Mouse (Mus musculus): ENCODE results near the gene Nedd1. TPM values are rescaled to one million over a fixed set of nuclear protein-coding genes. Genes with fewer than 3 reads are reported as not detected.

Gene Nedd1
- total RNA-seq (2021): 1 to 10 TPM; 2.1 to 3.1 TPM

DNA sequence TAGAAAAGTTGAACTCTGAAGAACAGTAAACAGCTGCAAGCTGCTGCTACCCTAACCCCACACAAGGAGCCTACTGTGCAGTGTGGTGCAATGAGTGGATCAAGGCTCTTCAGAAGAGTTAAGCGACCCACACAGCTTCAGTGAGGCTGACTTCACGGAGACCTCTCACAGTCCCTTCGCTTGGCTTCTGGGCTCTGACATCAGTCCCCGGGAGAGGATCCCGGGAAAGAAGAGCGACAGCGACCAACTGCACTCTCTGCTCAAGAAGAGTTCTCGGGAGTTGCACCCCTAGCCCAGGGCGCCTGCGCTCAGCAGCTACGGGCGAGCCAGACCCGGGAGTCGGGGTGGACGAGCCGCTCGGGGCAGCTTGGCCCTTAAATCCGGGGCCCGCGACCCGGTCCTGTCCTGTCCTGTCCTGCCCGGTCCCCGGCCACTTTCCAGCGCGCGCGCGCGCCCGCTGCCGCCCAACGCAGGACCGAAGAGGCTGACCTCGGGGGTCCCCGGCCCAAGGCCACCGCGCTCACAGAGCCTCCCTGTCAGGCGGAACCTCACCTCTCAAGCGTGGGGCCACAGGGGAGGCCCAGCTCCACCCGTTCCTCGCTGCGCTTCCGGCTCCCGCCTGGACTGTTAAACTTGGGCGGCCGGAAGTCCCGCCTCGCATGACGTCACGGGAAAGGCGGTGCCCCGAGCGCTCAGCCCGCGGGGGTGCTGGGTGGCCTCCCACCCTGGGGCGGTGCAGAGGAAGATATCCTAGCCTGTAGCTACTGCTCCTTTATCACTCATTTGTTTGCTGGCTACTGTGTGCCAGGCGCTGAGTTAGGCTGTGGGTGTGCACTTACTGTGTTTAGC, at the start of gene Nedd1:
TSS of gene Nedd1 (minus strand) at position 650 of the 849 bp plus-strand sequence.
- DNase-seq: peak; percentile 90 to 91

- DNase-seq: no peak
Measured at GRCm38 (mm10) chr10:92754359-92754758, 32.1 kb upstream of the Nedd1 start.

- no peak for DNase-seq
Measured at GRCm38 (mm10) chr10:92730339-92730738, 8.1 kb upstream of the Nedd1 start.

GRCm38 (mm10) chr10:92728723-92729122, 6.5 kb upstream of the Nedd1 start:
- no peak for DNase-seq

DNA sequence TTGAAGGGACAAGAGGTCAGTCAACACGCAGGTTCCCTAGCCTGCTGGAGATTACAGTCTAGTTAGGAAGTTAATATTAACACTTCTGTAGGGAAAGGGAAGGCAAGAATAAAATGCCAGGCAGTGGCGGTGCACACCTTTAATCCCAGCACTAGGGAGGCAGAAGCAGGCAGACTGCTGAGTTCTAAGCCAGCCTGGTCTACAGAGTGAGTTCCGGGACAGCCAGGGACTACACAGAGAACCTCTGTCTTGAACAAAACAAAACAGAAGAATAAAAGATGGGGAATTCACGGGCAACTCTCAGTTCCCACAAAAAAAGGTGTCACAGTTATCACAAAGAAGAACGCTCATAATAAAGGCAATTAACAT, 384 bp upstream of the Nedd1 start:
- DNase-seq: no peak

- no peak for DNase-seq
Measured at GRCm38 (mm10) chr10:92699032-92699431, 23.2 kb downstream of the Nedd1 start.

DNA sequence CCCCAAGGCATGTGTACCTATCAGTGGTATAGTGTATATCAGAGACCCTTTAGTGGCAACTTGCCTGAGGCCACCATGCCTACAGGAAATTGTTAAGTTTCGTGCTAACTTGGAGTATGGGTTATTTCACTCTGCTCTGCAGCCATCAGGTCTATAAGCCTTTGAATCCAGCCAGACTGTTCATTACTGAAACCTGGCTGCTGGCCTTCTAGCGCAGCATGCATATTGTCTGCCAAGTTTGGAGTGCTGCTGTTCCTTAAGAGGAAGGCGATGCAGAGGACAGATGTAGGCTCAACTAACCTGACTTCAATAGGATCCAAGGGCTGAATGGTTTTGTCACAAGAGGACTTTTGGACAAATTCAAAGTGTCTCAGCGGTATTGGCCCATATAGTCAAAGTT, 47.2 kb downstream of the Nedd1 start:
- no peak for DNase-seq

DNA sequence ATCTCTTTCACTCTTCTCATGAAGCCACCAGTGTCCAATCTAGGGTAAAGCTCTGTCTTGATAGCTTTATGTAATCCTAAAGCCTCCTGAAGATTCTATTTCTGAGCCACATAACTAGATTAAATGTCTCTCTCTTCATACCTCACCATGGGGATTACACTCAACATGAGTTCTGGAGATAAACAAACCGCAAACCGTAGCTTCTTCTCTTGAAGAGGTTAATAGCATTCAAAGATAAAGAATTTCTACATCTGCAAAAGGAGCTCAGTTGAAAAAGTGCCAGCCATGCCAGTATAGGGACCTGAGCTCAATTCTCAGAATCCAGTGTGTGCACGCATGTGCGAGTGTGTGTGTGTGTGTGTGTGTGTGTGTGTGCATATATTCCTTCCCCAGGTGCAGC, 50.3 kb downstream of the Nedd1 start:
- DNase-seq: no peak

DNA sequence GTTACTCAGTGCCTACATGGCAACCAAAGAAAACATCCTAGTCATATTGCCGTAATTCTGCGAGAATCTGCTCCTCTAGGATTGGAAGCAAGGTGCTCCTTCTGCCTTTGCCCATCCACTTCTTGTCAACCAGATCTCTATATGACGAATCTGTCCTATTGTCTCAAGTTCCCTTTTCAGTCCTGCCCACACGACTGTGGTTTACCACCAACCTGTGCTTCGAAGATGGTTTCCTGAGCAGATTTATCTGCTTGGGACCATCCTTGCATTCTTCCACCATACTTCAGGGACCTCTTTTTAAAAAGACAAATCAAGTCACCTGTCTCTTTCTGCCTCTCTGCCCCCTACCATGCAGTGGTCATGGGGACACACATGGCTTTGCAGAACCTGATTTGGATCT, 56.9 kb downstream of the Nedd1 start:
- no peak for DNase-seq

DNA sequence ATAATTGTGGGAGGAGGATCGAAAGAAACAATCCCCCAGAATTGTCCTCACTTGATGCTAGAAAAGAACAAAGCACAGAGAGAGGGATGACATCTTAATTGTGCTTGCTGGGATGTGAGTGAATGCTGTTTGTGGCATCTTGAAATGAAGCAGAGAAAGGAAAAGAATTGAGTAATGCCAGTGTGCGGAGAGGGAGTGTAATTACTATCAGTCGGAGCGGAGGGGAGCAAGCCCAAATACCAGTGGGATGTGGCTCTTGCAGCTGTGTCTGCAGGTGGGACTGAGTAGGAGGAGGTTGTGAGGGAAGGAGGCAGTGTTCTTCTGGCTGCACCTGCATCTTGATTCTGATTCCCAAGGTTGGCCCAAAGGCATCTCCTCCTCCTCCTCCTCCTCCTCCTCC, 69.0 kb downstream of the Nedd1 start:
- no peak for DNase-seq

- DNase-seq: no peak
Measured at GRCm38 (mm10) chr10:92652399-92652920, 69.8 kb downstream of the Nedd1 start.

DNA sequence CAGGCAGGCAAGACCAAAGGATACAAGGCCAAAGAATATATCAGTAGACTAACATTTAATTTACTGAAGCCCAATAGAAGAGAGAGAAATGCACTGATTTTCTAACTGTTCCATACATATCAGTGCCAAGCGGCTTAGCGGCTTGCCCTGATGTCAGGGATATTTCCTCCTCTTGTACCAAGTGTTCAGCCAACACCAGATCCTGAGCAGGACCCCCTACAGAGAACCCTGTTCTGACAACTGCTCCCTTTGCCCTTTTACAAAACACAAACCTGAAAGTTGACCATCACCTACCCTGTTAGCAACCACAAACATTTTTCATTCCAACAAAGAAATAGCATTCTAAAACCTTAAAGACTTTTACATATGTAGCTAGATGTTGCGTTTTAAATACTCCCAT, 71.0 kb downstream of the Nedd1 start:
- no peak for DNase-seq

- DNase-seq: no peak
Measured at GRCm38 (mm10) chr10:92649096-92649495, 73.1 kb downstream of the Nedd1 start.

- no peak for DNase-seq
Measured at GRCm38 (mm10) chr10:92647691-92648090, 74.5 kb downstream of the Nedd1 start.

DNA sequence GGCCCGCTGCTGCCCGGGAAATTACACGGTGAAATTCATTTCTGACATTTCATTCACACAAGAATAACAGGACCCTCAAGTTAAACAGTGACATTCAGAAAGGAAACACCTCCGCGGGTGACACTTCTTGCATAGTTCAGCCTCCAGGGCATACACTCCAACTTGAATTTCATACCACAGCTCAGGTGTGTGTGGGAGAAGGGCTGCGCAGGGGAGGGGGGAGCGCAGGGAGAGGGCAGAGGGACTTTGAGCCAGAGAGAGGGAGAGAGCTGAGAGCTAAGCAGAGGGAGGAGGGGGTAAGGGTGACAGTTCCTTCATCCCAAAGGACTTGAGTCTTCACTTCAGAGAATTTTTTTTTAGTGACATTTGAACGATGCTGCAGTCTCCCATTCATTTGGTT, 78.2 kb downstream of the Nedd1 start:
- no peak for DNase-seq

DNA sequence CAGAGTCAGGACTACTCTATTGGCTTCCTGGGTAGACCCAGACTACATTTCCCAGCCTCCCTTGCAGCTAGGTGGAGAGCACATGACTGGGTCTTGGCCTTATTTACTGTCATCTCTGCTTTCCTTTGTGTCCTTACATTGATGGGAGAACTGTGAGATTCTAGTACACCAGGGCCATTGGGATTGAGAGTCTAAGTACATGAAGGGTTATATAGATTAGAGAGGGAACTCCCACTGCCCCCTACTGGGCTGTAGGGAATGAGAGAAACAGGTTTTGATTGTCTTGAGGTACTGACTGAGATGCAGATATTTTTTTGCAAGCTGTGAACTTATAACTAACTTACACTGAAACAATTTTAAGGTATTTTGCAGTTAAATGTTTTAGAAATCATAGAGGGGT, 81.2 kb downstream of the Nedd1 start:
- no peak for DNase-seq
